Mouse (Mus musculus): ENCODE measurements around the gene Polr3e. TPM values are rescaled to one million over a fixed set of nuclear protein-coding genes. Genes with fewer than 3 reads are reported as not detected.

The Polr3e gene
- total and polyA plus RNA-seq, 2 experiments from 2014 or later = 20.9 to 31.2 TPM

DNA sequence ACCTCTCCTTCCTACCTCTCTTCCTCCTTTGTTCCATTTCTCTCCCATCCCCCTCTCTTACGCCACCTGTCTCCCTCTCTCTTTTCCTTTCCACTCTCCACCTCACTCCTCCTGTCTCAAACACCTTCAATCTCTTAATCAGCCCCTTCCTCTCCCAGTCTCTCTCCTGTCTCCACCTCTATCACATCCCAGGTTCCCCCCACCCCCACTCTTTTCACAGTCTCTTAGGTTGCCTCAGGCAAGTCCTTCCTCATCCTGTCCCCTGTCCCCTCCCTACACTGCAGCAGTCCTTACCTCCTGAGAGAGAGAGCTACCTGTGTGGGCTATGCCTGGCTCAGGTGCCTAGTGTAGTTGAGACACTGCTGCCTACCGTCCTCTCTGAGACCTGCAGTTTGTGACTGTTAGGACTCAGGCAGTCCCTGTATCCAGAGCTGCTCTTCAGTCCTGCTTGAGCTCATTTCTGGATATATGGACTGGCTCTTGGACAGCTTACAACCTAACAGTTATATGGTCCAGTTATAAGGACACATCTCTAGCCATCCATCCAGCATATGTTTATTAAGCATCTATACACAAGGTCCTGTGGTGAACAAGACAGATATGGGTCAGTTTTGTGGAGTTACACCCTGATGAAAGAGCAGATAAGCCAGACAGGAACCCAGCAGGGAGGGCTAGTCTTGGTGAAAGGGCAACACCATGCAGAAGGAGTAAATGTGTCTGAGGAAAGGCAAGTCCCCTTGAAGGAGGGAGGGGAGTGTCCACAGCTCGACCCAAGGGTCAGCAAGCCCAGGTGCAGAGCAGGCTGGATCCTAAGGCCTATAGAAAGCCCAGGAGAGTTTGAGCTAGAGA lies 41.8 kb upstream of the Polr3e start:
- Histone ChIP-seq H3K27ac (ENCODE audit: low read depth, low read length) (no peak overlapping the region), H3K4me2 (ENCODE audit: low read depth) (no peak overlapping the region), H3K9me3 (ENCODE audit: low read length) (no peaks in the 10 kb centered on the region), H3K9ac (no peak overlapping the region), H3K4me1 (ENCODE audit: insufficient read depth) (no peaks in the 10 kb centered on the region), H3K4me3 (ENCODE audit: low read depth, low read length) (no peak overlapping the region), H3K27me3 (ENCODE audit: insufficient read depth, low read length) (no peaks in the 10 kb centered on the region), H3K36me3 (ENCODE audit: insufficient read depth) (peaks cover 24% of the 10 kb centered on the region)
- no peak for ATAC-seq
- DNase-seq = no peak
- no peak for TF ChIP-seq CTCF (IDR thresholded peaks at IDR 0.05; ENCODE audit: low read depth)
- 66% methylated on average over 3 of the region's 3 CpGs for WGBS

DNA sequence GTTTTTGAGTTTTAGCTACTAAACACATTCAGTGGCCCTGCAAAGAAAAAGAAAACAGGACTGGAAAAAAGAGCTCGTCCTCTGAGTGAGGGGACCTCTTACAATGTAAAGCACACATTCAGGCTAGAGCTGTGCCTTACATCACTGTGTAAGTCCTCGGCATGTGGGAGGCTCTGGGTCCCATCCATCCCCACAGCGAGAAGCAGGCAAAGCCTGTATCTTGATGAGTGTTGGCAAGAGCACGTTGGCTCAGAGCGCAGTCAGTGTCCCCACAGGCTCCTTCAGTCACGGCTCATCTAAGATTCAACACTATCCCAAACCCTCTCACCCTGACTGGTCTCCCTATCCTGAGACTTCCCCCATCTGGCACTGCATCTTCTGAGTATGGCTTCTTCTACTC lies 39.3 kb upstream of the Polr3e start:
- WGBS = 59% methylated on average over 6 of the region's 6 CpGs
- ATAC-seq = peak; percentile 42
- Histone ChIP-seq H3K9ac (no peak overlapping the region), H3K27me3 (ENCODE audit: insufficient read depth, low read length) (no peaks in the 10 kb centered on the region), H3K4me3 (ENCODE audit: low read depth, low read length) (no peak overlapping the region), H3K36me3 (ENCODE audit: insufficient read depth) (peaks cover 39% of the 10 kb centered on the region), H3K4me1 (ENCODE audit: insufficient read depth) (no peaks in the 10 kb centered on the region), H3K27ac (ENCODE audit: low read depth, low read length) (no peak overlapping the region), H3K9me3 (ENCODE audit: low read length) (no peaks in the 10 kb centered on the region), H3K4me2 (ENCODE audit: low read depth) (no peak overlapping the region)
- DNase-seq = no peak
- no peak for TF ChIP-seq CTCF (IDR thresholded peaks at IDR 0.05; ENCODE audit: low read depth)

DNA sequence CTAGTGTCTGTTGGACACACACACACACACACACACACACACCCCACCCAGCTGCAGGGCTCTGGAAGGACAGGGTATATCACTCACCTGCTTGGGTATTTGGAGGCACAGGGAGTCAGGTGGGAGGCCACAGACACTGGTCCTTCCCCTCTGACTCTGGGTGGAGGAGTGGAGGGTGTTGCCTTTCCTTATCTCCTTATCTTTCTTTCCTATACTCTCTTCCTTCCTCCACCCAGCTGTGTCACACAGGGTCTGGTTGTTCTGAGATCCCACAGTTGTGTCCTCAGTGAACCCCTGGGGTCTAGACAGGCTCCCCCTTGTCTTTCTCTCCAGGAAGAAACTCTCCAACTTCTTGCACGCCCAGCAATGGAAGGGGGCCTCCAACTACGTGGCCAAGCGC lies 37.6 kb upstream of the Polr3e start:
- H3K4me2 ChIP-seq (ENCODE audit: low read depth) = no peak overlapping the region
- no peak for DNase-seq
- 97% methylated on average over 3 of the region's 3 CpGs for WGBS
- H3K27ac ChIP-seq (ENCODE audit: low read depth, low read length) = no peak overlapping the region
- H3K9ac ChIP-seq = no peak overlapping the region
- H3K27me3 ChIP-seq (ENCODE audit: insufficient read depth, low read length) = no peaks in the 10 kb centered on the region
- H3K4me1 ChIP-seq (ENCODE audit: insufficient read depth) = no peaks in the 10 kb centered on the region
- peaks cover 50% of the 10 kb centered on the region for H3K36me3 ChIP-seq (ENCODE audit: insufficient read depth)
- H3K9me3 ChIP-seq (ENCODE audit: low read length) = no peaks in the 10 kb centered on the region
- TF ChIP-seq CTCF (IDR thresholded peaks at IDR 0.05; ENCODE audit: low read depth) = no peak
- no peak overlapping the region for H3K4me3 ChIP-seq (ENCODE audit: low read depth, low read length)
- no peak for ATAC-seq

DNA sequence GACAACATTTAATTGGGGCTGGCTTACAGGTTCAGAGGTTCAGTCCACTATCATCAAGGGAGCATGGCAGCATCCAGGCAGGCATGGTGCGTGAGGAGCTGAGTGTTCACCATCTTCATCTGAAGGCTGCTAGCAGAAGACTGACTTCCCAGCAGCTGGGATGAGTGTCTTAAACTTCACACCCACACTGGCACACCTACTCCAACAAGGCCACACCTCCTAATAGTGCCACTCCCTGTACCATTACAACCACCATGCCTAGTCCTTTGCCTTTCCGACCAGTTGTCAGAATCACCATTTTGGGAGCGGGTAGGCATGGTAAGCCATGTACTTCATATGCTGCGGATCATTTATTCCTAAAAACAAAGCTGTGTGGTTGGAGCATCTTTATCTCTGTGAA lies 36.8 kb upstream of the Polr3e start:
- no peak for ATAC-seq
- DNase-seq = no peak

DNA sequence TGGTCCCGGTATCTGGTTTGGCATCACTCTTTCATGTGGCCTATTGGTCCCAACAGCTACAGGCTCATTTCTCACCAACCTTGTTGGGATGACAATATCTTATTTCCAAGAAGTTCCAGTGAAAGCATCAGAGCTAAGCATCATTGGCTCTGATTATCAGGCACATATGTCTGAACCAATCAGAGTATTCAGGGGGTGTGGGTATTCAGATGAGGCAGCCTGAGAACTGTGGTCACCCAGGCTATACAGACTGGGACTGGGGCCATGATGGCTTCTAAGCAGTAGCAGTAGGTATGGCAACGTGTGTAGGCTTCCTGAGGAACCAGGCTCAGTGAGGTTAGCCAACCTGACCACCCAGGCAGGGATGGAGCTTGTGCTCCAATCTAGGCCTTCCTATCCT lies 36.1 kb upstream of the Polr3e start:
- H3K4me3 ChIP-seq (ENCODE audit: low read depth, low read length) = no peak overlapping the region
- no peak overlapping the region for H3K4me2 ChIP-seq (ENCODE audit: low read depth)
- ATAC-seq (no peak), DNase-seq (no peak)
- no peak for TF ChIP-seq CTCF (IDR thresholded peaks at IDR 0.05; ENCODE audit: low read depth)
- WGBS = 35% methylated on average over 2 of the region's 2 CpGs
- no peak overlapping the region for H3K9ac ChIP-seq
- no peaks in the 10 kb centered on the region for H3K4me1 ChIP-seq (ENCODE audit: insufficient read depth)
- no peak overlapping the region for H3K27ac ChIP-seq (ENCODE audit: low read depth, low read length)
- H3K36me3 ChIP-seq (ENCODE audit: insufficient read depth) = peaks cover 62% of the 10 kb centered on the region
- H3K9me3 ChIP-seq (ENCODE audit: low read length) = no peaks in the 10 kb centered on the region
- H3K27me3 ChIP-seq (ENCODE audit: insufficient read depth, low read length) = no peaks in the 10 kb centered on the region

More for the DNA sequence above, 36.8 kb upstream of the Polr3e start:
- no peak for TF ChIP-seq CTCF (IDR thresholded peaks at IDR 0.05; ENCODE audit: low read depth)
- no peaks in the 10 kb centered on the region for H3K4me1 ChIP-seq (ENCODE audit: insufficient read depth)
- H3K9ac ChIP-seq = no peak overlapping the region
- H3K36me3 ChIP-seq (ENCODE audit: insufficient read depth) = peaks cover 58% of the 10 kb centered on the region
- 96% methylated on average over 4 of the region's 4 CpGs for WGBS
- H3K4me2 ChIP-seq (ENCODE audit: low read depth) = no peak overlapping the region
- H3K4me3 ChIP-seq (ENCODE audit: low read depth, low read length) = no peak overlapping the region
- H3K27ac ChIP-seq (ENCODE audit: low read depth, low read length) = no peak overlapping the region
- no peaks in the 10 kb centered on the region for H3K9me3 ChIP-seq (ENCODE audit: low read length)
- no peaks in the 10 kb centered on the region for H3K27me3 ChIP-seq (ENCODE audit: insufficient read depth, low read length)

DNA sequence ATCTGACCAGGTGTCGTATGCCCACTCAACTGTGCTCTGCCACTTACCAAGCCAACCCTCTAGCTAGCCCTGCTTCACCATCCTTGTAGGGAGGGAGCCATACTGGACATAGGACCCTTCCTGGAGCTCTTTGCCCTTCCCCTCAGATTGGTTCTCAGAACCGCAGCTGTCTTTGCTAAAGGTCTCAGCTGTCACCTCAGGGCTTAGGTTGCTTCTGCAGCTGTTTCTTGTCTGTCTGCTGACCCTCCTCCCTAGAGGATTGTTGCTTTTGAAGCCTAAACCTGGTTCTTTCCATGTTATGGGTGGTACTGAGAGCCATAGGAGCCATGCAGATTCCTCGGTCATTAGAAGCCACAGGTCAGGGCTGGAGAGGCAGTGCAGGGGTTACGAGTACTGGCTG lies 34.9 kb upstream of the Polr3e start:
- Histone ChIP-seq H3K27ac (ENCODE audit: low read depth, low read length) (no peak overlapping the region), H3K4me2 (ENCODE audit: low read depth) (no peak overlapping the region), H3K36me3 (ENCODE audit: insufficient read depth) (peaks cover 73% of the 10 kb centered on the region), H3K4me3 (ENCODE audit: low read depth, low read length) (no peak overlapping the region), H3K9ac (no peak overlapping the region), H3K9me3 (ENCODE audit: low read length) (no peaks in the 10 kb centered on the region), H3K4me1 (ENCODE audit: insufficient read depth) (no peaks in the 10 kb centered on the region), H3K27me3 (ENCODE audit: insufficient read depth, low read length) (no peaks in the 10 kb centered on the region)
- ATAC-seq (no peak), DNase-seq (no peak)
- 89% methylated on average over 4 of the region's 4 CpGs for WGBS
- TF ChIP-seq CTCF (IDR thresholded peaks at IDR 0.05; ENCODE audit: low read depth) = no peak

DNA sequence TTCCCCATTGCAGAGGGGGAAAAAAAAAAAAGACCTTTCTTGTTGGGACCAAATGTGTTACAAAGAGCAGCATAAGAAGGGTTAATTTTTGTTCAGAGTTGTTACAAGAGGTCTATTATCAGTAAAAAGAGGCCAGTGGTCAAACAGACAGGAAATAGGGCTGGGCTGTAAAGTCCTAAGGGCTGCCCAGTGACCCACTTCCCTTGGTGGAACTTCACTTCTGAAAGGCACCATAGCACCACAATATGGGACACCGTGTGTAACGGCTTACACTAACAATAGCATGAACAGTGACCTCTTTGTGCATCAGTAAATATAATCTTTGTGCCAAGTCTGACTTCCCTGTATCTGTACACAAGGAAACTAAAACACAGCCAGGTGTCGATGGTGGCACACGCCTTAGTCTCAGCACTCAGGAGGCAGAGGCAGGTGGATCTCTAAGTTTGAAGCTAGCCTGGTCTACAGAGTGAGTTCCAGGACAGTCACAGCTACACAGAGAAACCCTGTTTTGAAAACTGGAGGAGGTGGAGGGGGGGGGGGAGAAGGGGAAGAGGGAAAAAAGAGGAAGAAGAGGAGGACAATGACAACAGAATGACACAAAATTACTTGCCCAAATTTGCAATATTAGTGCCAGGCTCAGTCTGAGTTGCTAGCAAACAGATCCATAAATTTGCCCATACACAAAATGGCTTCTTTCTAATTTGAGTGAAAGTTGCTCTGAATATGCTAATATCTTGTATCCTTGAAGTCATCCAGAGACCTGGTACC lies 33.8 kb upstream of the Polr3e start:
- no peak for TF ChIP-seq CTCF (IDR thresholded peaks at IDR 0.05; ENCODE audit: low read depth)

More for the DNA sequence above, 33.8 kb upstream of the Polr3e start:
- no peak overlapping the region for H3K27ac ChIP-seq (ENCODE audit: low read depth, low read length)
- H3K4me1 ChIP-seq (ENCODE audit: insufficient read depth) = no peaks in the 10 kb centered on the region
- H3K27me3 ChIP-seq (ENCODE audit: insufficient read depth, low read length) = no peaks in the 10 kb centered on the region
- 83% methylated on average over 4 of the region's 4 CpGs for WGBS
- H3K4me2 ChIP-seq (ENCODE audit: low read depth) = no peak overlapping the region
- no peak for ATAC-seq
- no peak overlapping the region for H3K4me3 ChIP-seq (ENCODE audit: low read depth, low read length)
- DNase-seq = no peak
- H3K9me3 ChIP-seq (ENCODE audit: low read length) = no peaks in the 10 kb centered on the region
- no peak overlapping the region for H3K9ac ChIP-seq
- H3K36me3 ChIP-seq (ENCODE audit: insufficient read depth) = peaks cover 79% of the 10 kb centered on the region
